Mouse (Mus musculus) lung, postnatal 25 days (tissue): ENCODE measurements at regions not wholly inside any gene's neighbourhood (a gene's known extent, or its start where the extent isn't known, plus 50 kb on each side); places are given as distances from the start of the nearest gene placed in this dataset.

Experiments used
- DNase-seq: peaks from one replicate; pipeline ENCODE4 v3.0.0; 2022; ENCODE audit warnings: low spot score

DNA sequence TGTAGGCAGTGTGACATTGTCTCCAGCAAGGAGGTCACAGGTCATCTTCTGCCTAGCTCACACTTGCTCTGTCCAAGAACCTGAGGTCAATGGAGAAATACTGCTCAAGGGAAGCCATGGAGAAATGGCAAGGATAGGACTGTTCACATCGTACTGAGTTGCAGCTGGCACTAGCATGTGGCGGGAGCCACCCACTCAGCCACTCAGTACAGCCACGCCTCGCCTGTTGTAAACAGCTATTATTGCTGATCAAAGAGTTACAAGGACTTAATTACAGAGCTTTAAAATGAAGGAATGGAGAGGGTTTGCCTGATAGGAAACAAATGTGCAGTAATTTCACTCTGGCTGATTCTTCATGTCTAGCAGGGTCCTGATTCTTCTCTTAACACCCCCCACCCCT lies 64.8 kb downstream of the Dll1 start:
- DNase-seq, result no peak

DNA sequence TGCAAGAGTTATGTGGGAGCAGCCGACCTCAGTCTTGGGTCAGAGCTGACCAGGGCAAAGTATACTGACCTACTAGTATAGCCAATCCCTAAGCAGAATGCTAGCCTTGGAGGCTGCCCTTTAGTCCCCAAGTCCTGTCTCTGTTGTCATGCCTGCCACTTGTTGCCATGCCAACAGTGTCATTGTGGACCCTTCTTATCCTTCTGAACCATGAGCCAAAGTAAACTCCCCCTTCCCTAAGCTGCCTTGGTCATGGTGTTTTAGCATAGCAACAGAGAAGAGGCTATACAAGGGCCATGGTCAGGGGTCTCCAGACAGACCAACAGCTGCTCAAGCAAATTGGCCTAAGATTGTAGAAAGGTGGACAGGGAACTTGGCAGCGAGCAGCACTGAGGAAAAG lies 66.2 kb downstream of the Dll1 start:
- DNase-seq, result no peak

DNA sequence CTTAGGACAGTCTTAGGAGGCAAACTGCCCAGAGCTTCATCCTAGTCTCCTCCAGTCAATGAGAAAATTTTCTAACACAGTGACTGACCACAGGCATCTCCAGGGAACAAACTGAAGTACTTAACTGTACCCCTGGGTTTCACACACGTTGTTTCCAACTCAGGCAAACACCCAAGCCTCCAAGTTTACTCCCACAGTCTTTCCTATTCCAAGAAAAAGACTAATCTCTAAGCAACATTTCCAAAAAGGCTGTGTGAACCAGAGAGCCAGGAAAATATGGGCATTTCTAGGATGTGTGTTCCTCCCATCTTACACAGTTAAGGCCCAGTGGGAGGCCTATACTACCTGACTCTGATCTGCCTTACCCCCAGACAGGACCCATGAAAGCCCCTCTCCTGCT lies 74.6 kb downstream of the Dll1 start:
- no peak for DNase-seq

DNA sequence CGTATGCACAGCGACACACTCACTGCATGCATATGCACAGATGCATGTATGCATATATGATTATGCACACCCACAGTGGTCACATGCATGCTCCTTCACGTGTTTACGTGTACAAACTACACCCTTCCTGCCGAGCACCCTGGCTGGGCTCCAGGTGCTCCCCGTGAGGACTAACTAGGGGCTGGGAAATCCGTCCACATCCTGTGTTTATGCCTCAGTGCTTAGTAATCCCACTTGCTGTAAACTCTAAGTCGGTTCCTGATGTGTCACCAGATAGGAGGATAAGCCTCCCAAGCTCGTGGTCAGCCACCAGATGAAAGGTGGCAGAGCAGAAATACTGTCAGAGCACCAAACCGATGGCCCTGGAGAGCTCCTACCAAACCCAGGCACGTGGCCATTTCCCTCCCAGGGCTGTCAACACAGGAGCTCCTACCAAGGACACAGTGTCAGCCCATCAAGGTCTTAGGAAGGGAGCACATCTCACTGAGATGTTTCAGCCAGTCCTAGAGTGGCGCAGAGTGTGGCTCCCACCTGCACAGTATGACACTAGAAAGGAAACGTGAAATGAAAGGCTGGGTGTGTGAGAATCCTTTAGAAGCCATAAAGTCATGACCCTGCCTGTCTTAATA lies 76.8 kb downstream of the Dll1 start:
- DNase-seq, result peak; percentile 64

DNA sequence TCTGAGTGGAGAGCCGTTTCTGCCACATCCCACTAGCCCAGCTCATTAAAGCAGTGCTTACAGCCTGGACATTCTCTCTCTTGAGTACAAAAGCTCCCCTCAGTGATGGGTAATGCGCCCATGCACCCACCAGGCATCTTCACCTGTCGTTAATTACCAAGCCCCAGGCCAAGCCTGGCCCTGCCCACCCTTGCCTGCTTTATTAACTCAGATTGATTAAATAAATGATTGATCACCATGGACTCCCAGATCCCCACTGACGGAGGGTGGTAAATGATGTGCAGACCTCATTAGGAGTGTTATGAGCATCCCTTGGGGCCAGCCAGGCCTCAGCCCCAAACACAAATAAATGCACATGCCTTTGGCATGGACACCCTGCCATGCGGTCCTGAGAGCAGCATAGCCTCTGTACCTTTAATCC lies 82.5 kb downstream of the Dll1 start:
- no peak for DNase-seq

DNA sequence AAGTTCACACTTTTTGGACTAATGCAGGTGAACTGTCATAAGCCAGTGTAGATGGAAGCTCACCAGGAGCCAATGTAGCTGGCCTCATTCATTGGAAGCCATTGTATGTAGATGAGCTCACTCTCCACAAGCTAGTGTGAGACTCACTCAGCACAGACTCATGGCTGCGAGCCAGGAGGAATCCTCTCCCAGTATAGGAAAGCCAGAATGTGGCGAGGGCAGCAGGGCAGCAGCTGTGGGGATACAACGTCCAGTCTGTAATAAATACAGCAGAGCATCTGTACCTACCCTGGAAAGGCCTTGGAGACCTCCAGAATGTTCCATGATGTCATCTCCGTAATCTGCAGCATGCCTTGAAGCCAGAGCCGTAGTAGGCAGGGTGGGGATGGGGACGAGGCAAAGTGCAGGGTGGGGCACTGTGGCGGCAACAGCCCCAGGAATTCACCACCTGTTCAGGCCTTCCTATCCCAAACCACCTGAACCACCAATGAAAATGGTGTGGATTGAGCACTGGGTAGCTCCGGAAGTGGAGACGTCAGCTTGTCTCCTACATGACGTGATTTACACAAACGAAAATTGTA lies 84.1 kb downstream of the Dll1 start:
- DNase-seq, result no peak

DNA sequence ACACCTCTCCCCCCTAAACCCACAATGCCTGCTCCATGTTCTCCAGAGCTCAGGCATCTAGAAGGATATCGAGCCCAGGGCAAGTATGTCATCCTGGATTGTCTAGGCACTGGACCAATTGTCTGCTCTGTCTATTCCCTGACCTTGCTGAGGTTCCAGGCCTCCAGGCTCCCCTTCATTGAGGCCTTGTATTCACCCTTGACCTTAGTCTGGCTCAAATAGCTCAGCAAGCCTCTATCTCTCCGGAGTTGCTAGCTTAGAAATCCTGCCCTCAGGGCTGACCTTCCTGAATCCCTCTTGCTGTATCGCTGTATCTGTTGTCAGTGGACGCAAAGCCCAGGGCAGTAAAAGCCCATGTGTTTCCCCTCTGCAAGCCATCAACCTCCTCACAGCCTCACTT lies 85.0 kb downstream of the Dll1 start:
- no peak for DNase-seq

DNA sequence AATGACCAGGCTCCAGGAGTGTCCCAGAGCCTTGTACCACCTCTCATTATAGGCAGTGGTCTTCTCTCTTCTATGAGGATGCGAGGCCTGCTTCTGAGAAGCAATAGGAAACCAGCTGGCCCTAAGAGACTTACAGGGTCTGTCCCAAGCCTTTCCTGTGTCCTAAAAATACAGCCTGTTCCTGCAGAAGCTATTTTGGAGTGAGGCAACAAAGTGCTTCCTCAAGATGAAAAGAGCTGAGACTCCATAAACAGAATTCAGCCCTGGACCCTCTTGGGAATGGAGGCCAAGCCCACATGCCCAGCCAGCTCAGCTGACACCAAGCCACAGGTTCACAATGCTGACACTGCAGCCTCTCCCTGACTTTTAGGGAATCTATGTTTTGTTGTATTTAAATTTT lies 86.3 kb downstream of the Dll1 start:
- no peak for DNase-seq

DNA sequence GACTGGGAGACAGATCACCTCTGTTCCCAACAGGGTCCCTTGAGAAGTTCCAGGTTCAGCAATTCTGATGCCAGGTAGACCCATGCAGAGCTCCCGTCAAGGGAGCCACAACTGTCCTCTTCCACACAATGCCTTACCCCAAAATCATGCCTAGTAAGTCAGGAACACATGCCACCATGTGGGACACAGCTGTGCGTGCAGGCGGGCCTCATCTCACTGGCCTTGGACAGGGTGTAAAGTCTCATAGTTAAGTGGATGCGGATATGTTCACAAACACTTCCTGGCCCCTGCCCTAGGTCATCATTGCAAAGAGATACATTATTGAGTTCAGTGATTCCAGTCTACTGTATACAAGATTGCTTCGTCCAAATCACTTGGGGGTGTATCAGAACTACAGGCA lies 87.6 kb downstream of the Dll1 start:
- no peak for DNase-seq

DNA sequence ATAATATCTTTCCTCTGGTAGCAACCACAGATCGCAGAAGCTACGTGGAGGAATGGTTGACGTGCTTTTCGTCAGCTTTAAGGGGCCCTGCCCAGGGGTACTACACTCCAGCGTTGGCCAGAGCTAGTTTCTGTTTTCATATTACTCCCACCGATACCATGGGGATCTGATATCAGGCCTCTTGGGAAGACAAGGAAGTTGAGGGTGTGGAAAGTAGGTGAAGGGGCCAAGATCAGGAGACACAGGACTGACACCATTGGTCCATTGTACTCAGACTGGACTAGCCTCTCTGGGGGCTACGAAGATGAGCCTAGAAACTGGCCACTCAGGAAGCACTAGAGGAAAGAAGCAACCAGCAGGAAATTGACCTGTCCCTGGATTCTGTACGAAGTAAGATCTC lies 88.0 kb downstream of the Dll1 start:
- DNase-seq, result no peak

DNA sequence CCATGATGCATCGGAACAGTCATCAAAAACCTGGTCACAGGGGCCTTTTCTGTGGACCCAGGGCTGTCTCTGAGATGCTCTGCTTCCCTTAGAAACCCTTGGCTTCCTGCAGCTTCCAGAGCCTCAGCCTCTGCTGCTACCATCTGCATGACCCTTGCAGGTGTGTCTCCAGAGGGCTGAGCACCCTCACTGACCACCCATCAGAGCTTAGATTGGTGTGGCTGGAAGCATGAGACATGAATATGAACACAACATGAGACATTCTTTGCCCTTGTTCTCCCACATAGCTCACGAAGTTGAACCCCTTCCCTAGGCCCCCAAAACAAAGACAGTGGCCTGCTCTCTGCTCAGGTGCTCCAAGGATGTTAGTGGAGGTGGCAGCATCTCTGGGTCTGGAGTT lies 90.1 kb downstream of the Dll1 start:
- DNase-seq, result no peak

DNA sequence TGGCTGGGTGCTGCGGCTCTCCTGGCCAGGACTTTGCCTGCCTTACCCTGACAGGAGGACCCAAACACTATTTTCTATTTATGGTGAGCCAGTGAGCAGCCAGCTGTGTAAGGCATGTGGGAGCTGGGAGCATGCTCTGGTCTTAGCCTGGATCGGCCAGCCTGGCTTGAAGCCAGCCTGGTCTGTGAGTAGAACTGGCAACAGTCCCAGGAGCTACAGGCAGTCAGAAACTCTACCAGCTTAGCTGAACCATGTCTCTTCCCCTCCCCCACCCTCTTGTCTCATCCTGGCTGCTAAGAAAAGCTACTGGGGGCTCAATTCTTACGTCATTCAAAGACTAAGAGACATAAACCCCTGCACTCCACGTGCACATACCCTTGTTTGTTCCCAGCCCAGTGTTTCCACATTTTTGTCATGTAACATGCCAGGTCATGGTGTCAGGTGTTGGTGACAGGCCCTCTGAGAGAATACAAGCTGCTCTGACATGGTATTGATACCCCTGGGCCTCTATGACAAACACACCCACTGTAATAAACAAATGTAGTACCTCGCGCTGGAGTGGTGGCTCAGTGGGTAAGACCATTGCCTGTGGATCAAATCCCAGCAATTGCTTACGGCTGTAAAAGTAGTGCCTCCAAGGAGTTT lies 91.2 kb downstream of the Dll1 start:
- peak; percentile 62 for DNase-seq

DNA sequence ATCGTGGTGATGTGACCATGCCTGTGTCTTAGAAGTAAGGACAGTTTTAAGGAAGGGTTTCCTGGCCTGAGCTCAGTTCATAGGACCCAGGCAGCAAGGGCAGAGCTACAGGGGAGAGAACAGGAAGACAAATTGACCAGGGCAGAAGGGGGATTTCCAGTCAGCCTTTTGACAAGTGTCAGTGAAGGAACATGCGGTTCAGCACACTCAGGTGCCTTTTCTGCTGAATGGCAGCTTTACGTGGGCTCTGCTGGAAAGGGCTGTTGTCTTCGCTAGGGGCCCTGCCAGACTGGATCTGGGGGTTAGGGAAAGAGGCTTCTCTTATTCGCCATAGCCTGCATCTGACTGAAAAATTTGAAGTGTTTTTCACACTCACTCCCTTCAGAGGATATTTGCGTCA lies 106.8 kb downstream of the Dll1 start:
- DNase-seq, result no peak

DNA sequence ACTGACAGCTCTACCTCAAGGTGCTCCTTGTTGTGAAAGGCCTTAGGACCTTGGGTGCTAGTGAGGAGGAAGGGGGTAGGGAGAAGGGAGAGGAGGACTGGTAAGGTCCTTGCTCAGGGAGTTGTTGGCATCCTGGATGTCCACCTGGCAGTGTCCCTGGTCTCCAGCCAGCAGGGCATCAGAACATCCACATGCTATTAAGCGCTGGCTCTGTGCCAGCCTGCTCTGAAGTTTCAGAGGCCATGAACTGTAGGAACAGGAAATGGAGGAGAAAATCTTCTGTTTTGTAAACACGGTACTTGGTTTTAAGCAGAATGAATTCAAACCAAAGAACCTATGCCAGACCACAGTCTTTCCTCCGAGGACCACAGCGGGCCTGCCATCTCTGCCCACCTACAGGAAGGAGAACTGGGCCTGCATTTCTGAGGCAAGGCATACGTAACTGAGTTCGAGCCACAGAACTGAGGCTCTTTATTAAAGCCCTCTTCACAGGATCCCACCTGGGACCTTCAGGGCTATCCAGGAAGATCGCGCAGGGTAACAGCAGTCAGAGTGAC lies 107.5 kb downstream of the Dll1 start:
- no peak for DNase-seq

DNA sequence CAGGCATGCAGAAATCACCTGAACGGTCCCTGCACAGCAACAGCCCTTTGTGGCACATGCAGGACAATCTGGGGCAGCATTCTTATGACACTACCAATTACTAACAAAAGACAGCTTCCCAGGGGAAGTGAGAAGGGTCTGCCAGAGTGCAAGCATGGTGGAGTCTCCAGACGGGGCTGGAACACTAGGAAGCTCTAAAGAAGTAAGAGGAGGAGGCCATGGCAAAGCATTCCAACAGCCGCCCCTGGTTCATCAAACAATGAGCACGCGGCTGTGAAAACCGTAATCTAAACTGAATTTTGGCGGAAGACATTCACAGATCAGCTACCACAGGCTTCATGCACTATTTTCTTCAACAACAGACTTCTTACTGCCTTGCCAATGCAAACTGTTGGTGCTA lies 109.0 kb downstream of the Dll1 start:
- no peak for DNase-seq

DNA sequence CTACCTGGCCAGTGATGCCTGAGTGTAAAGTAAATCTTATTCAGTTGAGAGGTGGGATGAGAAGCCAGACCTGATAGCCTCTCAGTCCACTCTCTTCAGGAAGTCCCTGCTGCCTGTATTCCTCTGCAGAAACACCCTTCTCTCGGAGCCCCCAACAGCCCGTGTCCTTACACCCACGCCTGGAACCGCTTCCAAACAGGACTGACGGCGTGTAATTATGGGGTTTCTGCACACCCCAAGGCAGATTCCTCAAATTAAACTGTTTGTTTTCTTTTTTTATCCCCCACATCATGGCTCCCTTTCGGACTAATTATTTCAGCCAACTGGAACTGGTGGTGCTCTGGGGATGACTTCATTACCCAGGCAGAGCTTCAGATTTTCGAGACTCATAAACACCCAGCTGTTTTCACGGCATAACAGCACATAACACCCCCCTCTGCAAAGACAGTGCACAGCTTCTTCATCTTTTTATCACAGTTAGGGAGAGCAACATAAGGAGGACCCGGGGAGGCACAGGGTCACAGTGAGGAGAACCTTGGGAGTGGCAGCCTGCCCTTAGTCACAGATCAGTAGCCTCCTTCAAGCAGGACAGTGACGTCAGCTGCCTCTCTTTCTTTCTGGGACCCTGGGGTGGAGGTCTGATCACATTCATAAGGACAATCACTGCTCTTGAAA lies 117.1 kb downstream of the Dll1 start:
- no peak for DNase-seq

DNA sequence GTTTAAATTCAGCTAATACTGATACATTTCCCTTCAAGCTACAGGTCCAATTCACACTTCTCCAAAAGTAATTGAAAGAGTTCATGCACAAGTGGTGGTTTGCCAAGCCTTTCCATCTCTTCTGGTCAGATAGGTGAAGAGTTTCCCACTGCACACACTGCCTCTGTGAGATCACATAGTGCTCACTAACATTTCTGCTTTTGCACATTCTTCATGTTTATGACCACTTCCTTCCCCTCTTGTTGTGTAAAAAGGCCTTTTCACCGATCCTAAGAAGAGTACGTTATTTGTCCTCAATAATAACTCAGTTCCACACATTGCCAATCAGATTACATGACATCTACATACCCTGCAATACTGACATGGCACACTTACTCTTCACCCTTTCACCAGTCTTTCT lies 120.8 kb downstream of the Dll1 start:
- DNase-seq, result no peak

DNA sequence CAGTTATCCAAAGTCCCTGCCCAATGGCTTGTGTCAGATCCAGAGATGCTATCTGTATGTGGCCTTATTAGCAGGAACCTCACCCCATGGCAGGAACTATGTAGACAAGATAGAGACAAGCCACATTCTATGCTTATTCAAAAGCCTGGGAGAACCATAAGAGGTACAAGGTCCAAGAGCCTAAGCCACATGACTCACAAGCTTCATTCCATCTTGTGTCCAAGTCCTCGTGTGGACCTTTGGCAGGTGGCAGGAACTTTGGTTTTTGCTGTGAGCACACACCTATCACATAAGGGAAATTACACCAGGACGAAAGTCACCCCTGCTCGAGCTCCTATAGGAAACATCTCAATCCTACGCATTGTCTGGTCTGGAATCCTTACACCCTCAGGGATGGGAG lies 122.9 kb downstream of the Dll1 start:
- no peak for DNase-seq

DNA sequence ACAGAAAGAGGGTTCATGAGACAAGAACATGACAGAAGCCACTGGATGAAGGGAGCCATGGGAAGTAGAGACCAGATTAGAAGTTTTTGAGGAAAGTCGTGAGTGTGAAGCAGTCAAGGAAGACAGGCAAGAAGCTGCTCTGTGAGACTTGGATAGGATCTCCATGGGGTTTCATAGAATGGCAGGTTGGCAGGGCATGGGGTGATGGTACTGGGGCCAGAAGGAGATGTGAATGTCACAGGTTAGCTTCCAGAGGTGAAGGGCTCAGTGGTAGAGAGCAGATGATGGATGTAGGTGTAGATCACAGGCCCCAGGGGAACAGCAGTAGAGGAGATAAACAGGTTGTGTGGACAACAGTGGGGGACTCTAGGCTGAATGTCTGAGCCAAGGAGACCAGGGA lies 123.4 kb downstream of the Dll1 start:
- DNase-seq, result no peak

DNA sequence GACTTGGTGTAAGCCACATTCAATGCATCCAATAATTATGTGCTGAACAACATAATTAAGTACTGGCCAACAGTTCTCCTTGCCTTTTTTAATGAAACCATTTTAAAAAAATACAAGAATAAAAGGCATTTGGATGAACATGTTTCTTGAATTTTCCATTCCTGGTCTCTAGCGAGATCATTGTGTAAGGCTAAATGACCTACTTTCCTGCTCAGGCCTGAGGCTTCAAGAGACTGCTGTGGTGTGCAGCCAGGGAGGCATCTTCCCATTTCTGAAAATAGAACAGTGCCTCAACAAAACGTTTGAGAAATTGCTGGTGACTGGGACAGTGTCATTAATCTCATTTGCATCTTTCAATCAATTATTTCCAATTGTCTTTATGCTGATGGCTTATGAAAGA lies 124.5 kb downstream of the Dll1 start:
- DNase-seq, result no peak

DNA sequence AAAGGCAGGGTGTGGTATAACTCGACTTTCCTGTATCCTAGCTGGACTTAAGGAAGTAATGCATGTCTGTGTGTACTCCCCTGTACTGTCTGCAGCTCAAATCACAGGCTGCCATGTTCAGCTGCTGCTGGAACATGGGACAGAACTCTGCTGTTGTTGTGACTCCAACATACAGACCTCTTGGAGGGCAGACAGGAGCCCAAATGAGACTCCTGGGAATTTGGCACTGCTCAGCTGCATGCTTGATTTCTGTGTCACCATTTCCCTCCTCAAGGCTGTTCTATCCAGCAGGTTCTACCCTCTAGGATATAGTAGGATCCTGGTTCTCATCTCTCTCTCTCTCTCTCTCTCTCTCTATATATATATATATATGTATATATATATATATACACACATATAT lies 125.0 kb downstream of the Dll1 start:
- DNase-seq, result no peak

DNA sequence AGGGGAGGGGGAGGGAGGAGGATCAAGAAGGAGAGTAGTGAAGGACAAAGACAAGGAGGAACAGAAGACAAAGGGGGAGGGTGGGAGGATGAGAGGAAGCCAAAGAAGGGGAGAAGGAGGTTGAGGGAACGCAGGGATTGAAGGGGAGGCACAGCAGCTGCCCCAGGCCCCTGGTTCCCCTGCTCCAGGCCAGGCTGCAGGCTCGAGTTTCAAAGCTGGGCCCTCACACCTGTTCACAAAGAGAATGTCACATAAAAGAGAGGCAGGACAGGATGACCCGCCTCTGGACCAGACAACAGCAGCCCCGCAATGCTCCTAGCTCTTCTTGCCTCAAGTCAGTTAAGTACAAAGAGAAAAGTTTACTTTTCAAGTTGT lies 128.3 kb downstream of the Dll1 start:
- DNase-seq, result no peak
